Mouse (Mus musculus) embryonic facial prominence, embryonic 13.5 days (tissue): ENCODE measurements around the gene Zfp637. TPM values are rescaled to one million over a fixed set of nuclear protein-coding genes. Genes with fewer than 3 reads are reported as not detected.

ENCODE experiments used
- ATAC-seq: fragments of 200-750 bp; cut with Nextera tagmentation; 2 replicates; pipeline ENCODE4 v1.8.0; 2017; ENCODE audit warnings: low read depth; ENCODE audit not compliant: insufficient number of reproducible peaks, insufficient read depth, low FRiP score, low TSS enrichment
- H3K27ac ChIP-seq: fragments of 300-500 bp; sonication (generic); 2 replicates; pipeline ENCODE4 v1.5.1; 2015; ENCODE audit warnings: moderate library complexity, mild to moderate bottlenecking, inconsistent platforms
- H3K27me3 ChIP-seq: fragments of 300-500 bp; sonication (generic); 2 replicates; pipeline ENCODE4 v1.6.1; 2015; ENCODE audit warnings: mild to moderate bottlenecking, inconsistent platforms
- H3K36me3 ChIP-seq: fragments of 300-500 bp; sonication (generic); 2 replicates; pipeline ENCODE4 v1.6.1; 2015; ENCODE audit warnings: mild to moderate bottlenecking, inconsistent platforms
- H3K4me1 ChIP-seq: fragments of 300-500 bp; sonication (generic); 2 replicates; pipeline ENCODE4 v1.6.1; 2015; ENCODE audit warnings: inconsistent platforms
- H3K4me2 ChIP-seq: fragments of 300-500 bp; sonication (generic); 2 replicates; pipeline ENCODE4 v1.6.1; 2015; ENCODE audit warnings: moderate library complexity, mild to moderate bottlenecking, inconsistent platforms
- H3K4me3 ChIP-seq: fragments of 300-500 bp; sonication (generic); 2 replicates; pipeline ENCODE4 v1.5.1; 2015; ENCODE audit warnings: mild to moderate bottlenecking, inconsistent platforms
- H3K9ac ChIP-seq: fragments of 300-500 bp; sonication (generic); 2 replicates; pipeline ENCODE4 v1.6.1; 2015; ENCODE audit warnings: mild to moderate bottlenecking, inconsistent platforms
- H3K9me3 ChIP-seq: fragments of 300-500 bp; sonication (generic); 2 replicates; pipeline ENCODE4 v1.6.1; 2016; ENCODE audit warnings: inconsistent platforms
- WGBS: fragments of 180-500 bp; shearing (Covaris S2); methylation state at CpG from one replicate; pipeline ENCODE4 v1.1.7; 2015; ENCODE audit warnings: mixed read lengths; 5-methylcytosine and 5-hydroxymethylcytosine counted together
- polyA plus RNA-seq: library from polyadenylated mRNA; unstranded; fragments of >200 nt; fragmentation: Nextera tagmentation; extraction: Ambion mirVana; gene quantifications from 2 replicates; pipeline ENCODE4 v1.2.1, GENCODE M21; 2015

Gene Zfp637
- polyA plus RNA-seq: 167 and 180 TPM in 2 replicates

DNA sequence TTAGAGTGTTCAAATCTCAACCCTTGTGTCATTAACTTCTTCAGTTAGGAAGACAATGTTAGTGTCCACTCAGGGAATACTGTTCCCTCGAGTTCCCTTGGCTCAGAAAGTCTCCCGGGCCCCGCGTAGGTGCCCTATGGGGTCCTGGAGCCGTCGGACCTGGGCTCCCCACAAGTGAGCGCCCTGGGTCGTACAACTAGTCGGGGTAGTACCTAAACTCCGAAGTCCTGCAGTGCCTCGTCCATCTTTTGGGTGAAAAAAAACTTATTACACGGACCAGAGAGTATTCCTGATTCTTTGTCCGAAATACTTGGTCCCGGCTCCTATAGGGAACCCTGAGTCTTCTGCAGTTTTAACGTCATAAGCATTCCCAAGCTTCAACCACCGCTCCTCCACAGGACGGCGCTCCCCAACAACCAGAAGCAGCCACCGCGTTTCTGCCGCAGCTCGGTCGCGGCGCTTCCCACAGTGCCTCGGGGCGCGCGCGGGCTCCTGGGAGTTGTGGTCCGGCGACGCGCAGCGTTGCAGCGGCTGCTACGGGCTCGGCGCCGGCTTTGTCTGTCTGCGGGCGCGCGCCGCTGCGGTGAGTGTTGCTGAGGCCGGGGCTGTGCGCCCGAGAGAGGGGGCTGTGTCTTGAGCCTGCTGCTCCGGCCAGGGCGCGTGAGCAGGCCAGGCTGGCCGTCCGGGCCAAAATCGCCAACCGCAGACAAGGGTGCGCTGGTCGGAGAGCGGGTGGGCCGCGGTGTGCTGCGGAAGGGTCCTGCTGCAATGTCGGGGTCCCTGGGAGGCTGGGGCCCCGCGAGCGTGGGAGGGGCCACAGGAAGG, at the start of gene Zfp637:
Zfp637 (plus strand) TSS at position 495 of the 825 bp plus-strand sequence.
- peaks cover 29% of the 10 kb centered on the region for H3K36me3 ChIP-seq
- H3K4me1 ChIP-seq: peaks cover 8% of the 10 kb centered on the region
- WGBS: under 1% methylated on average over 66 of the region's 66 CpGs
- peak within 1 kb of the TSS; percentile 100 for H3K9ac ChIP-seq
- no peaks in the 10 kb centered on the region for H3K27me3 ChIP-seq
- H3K4me3 ChIP-seq: peak within 1 kb of the TSS; percentile 92
- H3K4me2 ChIP-seq: peak within 1 kb of the TSS; percentile 79
- H3K27ac ChIP-seq: peak within 1 kb of the TSS; percentile 97
- ATAC-seq: peak; percentile 91
- no peaks in the 10 kb centered on the region for H3K9me3 ChIP-seq

DNA sequence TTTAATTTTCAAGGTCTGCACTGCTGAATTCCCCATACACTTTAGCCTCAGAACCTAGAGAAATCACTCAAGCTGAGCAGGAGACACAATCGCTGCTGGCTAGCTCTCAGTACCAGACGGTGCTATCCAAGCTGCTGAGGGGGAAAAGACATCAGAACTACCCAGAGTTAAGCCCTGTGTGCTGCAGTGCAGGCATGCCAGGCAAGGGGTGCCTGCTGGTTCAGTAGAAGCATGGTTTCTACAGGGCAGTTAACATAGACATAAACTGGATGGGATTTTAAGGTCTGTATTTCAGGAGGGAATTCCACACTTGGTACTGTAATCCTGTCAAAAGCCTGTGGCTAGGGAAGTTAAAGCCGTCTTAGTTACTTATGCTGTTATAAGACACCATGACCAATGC, 45.7 kb upstream of the Zfp637 start:
- WGBS: 75% methylated on average over 3 of the region's 3 CpGs
- no peak overlapping the region for H3K4me3 ChIP-seq
- H3K36me3 ChIP-seq: no peaks in the 10 kb centered on the region
- no peaks in the 10 kb centered on the region for H3K4me1 ChIP-seq
- H3K27ac ChIP-seq: no peak overlapping the region
- no peak overlapping the region for H3K4me2 ChIP-seq
- H3K9ac ChIP-seq: no peak overlapping the region
- no peaks in the 10 kb centered on the region for H3K27me3 ChIP-seq
- H3K9me3 ChIP-seq: no peaks in the 10 kb centered on the region
- no peak for ATAC-seq

DNA sequence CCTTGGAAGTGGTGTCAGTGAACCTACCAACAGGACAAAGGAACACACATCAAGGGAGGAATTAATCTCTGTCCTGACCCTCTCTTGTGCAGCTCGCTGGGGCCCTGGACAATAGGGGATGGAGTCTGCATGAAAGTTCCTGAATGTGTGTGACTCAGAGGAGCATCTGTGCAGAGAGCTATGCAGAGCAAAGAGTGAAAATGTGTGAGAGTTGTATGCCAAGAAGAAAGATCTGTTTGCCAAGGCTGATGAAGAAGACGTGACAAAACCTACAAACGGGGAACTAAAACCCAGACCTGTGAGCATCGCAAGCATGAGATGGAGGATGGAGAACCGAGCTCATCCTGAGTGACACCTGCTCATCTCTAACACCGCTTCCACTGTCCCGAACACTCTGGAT, 40.2 kb upstream of the Zfp637 start:
- Histone ChIP-seq H3K4me3 (no peak overlapping the region), H3K27me3 (no peaks in the 10 kb centered on the region), H3K9me3 (no peaks in the 10 kb centered on the region), H3K27ac (no peak overlapping the region), H3K4me1 (no peaks in the 10 kb centered on the region), H3K9ac (no peak overlapping the region), H3K4me2 (no peak overlapping the region), H3K36me3 (no peaks in the 10 kb centered on the region)
- whole genome bisulfite sequencing: 85% methylated on average over 7 of the region's 7 CpGs
- no peak for ATAC-seq

DNA sequence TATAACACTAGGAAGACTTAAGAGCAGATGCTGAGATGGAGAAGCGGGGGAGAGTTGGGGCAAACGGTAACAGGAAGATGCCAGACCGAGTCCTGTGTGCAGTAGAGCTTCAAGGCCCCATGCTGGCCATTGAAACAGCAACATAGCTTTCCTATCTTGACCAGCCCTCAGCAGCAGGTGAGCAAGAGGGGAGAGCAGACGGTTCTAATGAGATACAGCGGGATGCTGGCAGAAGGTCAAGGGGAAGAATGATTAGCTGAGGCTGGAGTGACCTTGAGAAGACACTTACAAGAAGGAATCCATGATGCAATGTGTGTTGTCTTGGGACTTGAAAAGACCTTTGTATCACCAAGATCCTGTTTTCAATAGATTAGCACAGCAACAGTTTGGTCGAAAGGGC, 39.2 kb upstream of the Zfp637 start:
- Histone ChIP-seq H3K4me1 (no peaks in the 10 kb centered on the region), H3K4me3 (no peak overlapping the region), H3K4me2 (no peak overlapping the region), H3K9ac (no peak overlapping the region), H3K27ac (no peak overlapping the region), H3K9me3 (no peaks in the 10 kb centered on the region), H3K36me3 (no peaks in the 10 kb centered on the region), H3K27me3 (no peaks in the 10 kb centered on the region)
- ATAC-seq: no peak
- WGBS: 83% methylated on average over 6 of the region's 6 CpGs

DNA sequence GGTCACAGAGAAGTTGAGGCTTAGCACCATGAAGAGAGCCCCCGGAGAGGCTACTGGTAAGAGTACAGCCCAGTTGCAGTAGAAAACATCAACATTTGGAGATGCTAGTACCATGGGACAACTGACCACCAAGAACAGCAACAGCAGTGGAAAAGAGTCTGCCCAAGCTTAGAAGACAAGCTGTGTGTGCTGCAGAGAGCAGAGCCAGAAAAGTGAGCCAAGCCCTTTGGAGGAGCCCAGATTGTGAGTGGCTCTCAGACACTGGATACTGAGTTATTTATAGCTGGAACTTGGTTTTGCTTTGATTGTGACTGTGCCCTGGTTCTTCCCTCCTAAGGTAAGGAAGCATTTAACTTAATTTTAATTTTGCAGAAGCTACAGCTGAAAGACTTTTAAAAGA, 33.2 kb upstream of the Zfp637 start:
- Histone ChIP-seq H3K4me3 (no peak overlapping the region), H3K4me2 (no peak overlapping the region), H3K9ac (no peak overlapping the region), H3K9me3 (no peaks in the 10 kb centered on the region), H3K4me1 (peaks cover 6% of the 10 kb centered on the region), H3K27me3 (no peaks in the 10 kb centered on the region), H3K36me3 (no peaks in the 10 kb centered on the region), H3K27ac (no peak overlapping the region)
- 93% methylated on average over 1 of the region's 1 CpGs for WGBS
- ATAC-seq: no peak

DNA sequence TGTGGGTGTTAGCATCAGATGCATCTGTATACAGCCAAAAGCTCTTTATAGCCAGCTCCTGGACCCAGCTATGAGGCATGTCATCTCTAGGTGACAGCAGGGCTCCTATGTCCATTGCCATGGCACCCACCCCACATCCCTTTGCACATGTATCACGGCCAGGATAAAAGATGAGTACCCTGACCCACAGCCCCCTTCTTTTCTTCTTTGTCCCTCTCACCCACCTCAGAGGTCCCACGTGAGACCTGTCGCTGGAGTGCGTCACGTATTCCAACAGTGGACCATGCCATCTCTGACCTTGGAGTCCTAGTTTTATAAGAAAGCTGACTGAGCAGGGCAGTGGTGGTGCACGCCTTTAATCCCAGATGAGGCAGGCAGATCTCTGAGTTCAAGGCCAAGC, 31.2 kb upstream of the Zfp637 start:
- Histone ChIP-seq H3K27me3 (no peaks in the 10 kb centered on the region), H3K4me1 (peaks cover 6% of the 10 kb centered on the region), H3K9me3 (no peaks in the 10 kb centered on the region), H3K36me3 (no peaks in the 10 kb centered on the region), H3K9ac (no peak overlapping the region), H3K4me2 (no peak overlapping the region), H3K27ac (no peak overlapping the region), H3K4me3 (no peak overlapping the region)
- 94% methylated on average over 6 of the region's 6 CpGs for WGBS
- no peak for ATAC-seq

DNA sequence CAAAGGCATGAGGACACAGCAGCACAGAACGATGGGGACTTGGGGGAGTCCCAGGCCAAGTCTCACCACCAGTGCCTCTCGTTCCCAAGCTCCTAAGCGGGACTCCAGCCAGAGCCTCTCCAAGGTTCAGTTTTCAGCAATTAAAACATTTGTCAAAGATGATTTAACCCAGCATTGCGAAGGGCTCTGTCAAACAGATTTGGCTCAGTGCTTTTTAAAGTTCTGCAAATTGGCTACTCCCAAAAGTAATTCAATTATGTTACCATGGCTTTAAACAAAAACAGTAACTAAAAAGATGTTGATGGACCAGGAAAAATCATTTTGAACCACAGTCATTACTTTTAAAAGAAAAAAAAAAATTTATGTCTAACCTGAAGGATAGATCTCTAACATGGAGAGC, 30.3 kb upstream of the Zfp637 start:
- Histone ChIP-seq H3K27ac (no peak overlapping the region), H3K9me3 (no peaks in the 10 kb centered on the region), H3K4me3 (no peak overlapping the region), H3K27me3 (no peaks in the 10 kb centered on the region), H3K4me2 (no peak overlapping the region), H3K4me1 (peaks cover 6% of the 10 kb centered on the region), H3K36me3 (no peaks in the 10 kb centered on the region), H3K9ac (no peak overlapping the region)
- no peak for ATAC-seq
- WGBS: 23% methylated on average over 4 of the region's 4 CpGs

DNA sequence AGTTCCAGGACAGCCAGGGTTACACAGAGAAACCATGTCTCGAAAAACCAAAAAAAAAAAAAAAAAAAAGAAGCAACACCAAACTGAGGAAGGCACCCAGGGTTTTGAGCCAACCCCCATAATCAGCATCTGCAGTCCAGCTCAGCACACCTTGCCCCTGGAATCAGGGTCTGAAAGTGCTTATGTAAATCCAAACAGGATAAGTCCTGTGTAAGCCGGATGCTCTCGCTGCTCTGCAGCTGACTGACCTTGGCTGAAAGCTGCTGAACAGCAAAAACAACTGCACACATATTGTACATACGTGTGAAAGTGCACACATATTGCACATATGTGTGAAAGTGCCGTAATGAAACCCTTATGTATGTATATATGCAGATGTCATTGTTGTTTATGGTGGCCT, 29.7 kb upstream of the Zfp637 start:
- no peak for ATAC-seq
- no peak overlapping the region for H3K9ac ChIP-seq
- H3K36me3 ChIP-seq: no peaks in the 10 kb centered on the region
- WGBS: 80% methylated on average over 5 of the region's 5 CpGs
- peaks cover 6% of the 10 kb centered on the region for H3K4me1 ChIP-seq
- no peak overlapping the region for H3K4me2 ChIP-seq
- H3K9me3 ChIP-seq: no peaks in the 10 kb centered on the region
- no peak overlapping the region for H3K4me3 ChIP-seq
- H3K27ac ChIP-seq: no peak overlapping the region
- H3K27me3 ChIP-seq: no peaks in the 10 kb centered on the region

DNA sequence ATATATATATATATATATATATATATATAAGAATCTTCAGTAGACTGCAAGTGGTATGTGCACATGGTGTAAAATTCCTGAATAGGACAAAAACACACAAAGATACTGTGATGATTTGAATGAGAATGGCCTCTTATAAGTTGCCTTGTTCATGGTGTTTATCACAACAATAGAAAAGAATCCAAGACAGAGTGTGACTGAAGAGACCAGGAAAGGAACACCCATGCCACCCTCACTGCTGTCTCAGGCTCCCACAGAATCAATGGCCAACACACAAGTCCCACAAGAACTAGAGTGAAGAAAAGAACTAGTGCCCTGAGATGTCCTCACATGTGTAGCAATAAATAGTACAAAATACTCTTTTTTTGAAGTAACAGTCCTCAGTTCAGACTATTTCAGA, 26.3 kb upstream of the Zfp637 start:
- H3K4me1 ChIP-seq: peaks cover 10% of the 10 kb centered on the region
- H3K4me3 ChIP-seq: no peak overlapping the region
- H3K36me3 ChIP-seq: no peaks in the 10 kb centered on the region
- H3K9ac ChIP-seq: no peak overlapping the region
- H3K4me2 ChIP-seq: no peak overlapping the region
- no peaks in the 10 kb centered on the region for H3K9me3 ChIP-seq
- H3K27me3 ChIP-seq: peaks cover 5% of the 10 kb centered on the region; the same call in 1 of the 2 replicates
- H3K27ac ChIP-seq: no peak overlapping the region
- ATAC-seq: no peak

DNA sequence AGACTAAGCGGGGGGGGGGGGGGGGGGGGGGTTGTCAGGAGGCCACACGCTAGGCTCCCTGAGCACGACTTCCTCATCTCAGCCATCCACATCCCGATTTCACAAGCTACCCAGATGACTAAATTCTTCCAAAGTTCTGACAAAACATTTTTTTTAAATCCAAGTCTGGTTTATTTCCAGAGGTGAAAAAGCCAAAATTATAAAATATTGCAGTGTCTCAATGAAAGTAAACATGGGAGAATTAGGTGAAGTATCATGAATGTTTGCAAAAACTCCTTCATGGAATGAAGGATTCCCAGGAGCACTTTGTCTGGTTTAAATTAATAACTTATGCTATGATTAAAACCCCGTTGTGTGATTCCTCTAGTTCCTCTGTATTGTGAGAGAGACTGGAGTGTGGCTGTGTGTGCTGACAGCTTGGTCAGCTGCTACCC, 23.9 kb upstream of the Zfp637 start:
- WGBS: 47% methylated on average over 4 of the region's 5 CpGs
- Histone ChIP-seq H3K4me2 (no peak overlapping the region), H3K9me3 (no peaks in the 10 kb centered on the region), H3K36me3 (no peaks in the 10 kb centered on the region), H3K27me3 (peaks cover 5% of the 10 kb centered on the region; the same call in 1 of the 2 replicates), H3K4me3 (no peak overlapping the region), H3K4me1 (peaks cover 9% of the 10 kb centered on the region; the same call in 1 of the 2 replicates), H3K27ac (no peak overlapping the region), H3K9ac (no peak overlapping the region)
- no peak for ATAC-seq

DNA sequence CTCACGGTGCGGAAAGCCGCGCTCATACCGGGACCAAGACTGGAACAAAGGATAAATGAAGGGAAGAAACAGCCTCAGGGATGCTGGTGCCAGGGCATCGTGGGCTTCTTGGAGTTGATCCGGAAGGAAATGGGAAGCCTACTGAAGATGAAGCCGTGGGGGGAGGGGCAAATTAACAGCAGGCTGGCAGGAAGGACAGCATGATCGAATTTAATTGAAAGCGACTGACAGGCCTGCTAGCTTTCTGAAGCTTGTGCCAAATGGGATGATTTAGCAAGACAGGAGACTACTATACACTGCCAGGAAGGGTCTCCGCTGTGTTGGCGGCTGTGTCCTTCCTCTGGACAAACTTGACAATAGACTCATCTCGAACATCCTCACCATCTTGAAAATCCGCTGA, 20.7 kb upstream of the Zfp637 start:
- Histone ChIP-seq H3K27me3 (peaks cover 19% of the 10 kb centered on the region), H3K36me3 (no peaks in the 10 kb centered on the region), H3K9ac (no peak overlapping the region), H3K27ac (no peak overlapping the region), H3K4me3 (no peak overlapping the region), H3K9me3 (no peaks in the 10 kb centered on the region), H3K4me1 (peaks cover 9% of the 10 kb centered on the region; the same call in 1 of the 2 replicates), H3K4me2 (no peak overlapping the region)
- 68% methylated on average over 14 of the region's 14 CpGs for WGBS
- ATAC-seq: no peak

DNA sequence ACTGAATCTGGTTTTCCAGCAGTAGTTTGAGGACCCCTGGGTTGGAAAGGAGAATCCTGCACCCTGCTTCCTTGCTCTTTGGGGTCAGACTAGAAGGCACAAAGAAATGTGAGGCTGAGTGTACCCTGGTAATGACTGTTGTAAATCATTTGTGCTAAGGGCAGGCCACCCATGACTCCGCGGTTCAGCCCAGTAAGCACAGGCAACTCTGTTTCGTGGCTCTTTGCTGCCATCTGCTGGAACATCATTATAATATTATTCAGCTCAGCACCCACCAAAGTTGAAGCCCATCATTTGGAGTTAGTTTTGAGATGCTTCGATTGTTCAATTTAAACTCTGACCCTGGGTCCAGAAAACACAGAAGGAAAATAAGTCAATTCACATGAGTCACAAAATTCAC, 15.6 kb upstream of the Zfp637 start:
- peaks cover 6% of the 10 kb centered on the region for H3K4me1 ChIP-seq
- ATAC-seq: no peak
- no peaks in the 10 kb centered on the region for H3K9me3 ChIP-seq
- WGBS: 9% methylated on average over 4 of the region's 4 CpGs
- H3K27ac ChIP-seq: no peak overlapping the region
- no peak overlapping the region for H3K4me2 ChIP-seq
- H3K27me3 ChIP-seq: peaks cover 39% of the 10 kb centered on the region
- no peak overlapping the region for H3K9ac ChIP-seq
- H3K4me3 ChIP-seq: no peak overlapping the region
- no peaks in the 10 kb centered on the region for H3K36me3 ChIP-seq
